Mouse (Mus musculus): ENCODE measurements around the gene Hoxc13. TPM values are rescaled to one million over a fixed set of nuclear protein-coding genes. Genes with fewer than 3 reads are reported as not detected.

Hoxc13 gene
- polyA plus RNA-seq, 1 experiment from 2014 or later, result not detected

Small RNAs within 50 kb of the gene (microRNA-seq; reads per million reads assigned to microRNA genes)
- 7.5 reads per million, percentile 43 among the genes with 10 or more reads in this experiment for gene Mir196a-2 (ENCODE audit: borderline number of aligned reads)

Other genes with a start within 250 kb of the Hoxc13 start
- gene Atp5g2, start 248.8 kb upstream of the Hoxc13 start, polyA plus RNA-seq (2014; fragmentation: Nextera tagmentation; extraction: Ambion mirVana), result 76.3 and 82.0 TPM in 2 replicates
- gene Calcoco1, start 198.9 kb upstream of the Hoxc13 start, polyA plus RNA-seq (2014; fragmentation: Nextera tagmentation; extraction: Ambion mirVana), result 33.7 and 47.8 TPM in 2 replicates
- gene Hoxc12, start 15.7 kb downstream of the Hoxc13 start, polyA plus RNA-seq (2014; fragmentation: Nextera tagmentation; extraction: Ambion mirVana), result not detected in 2 replicates
- gene Hoxc11, start 33.3 kb downstream of the Hoxc13 start, polyA plus RNA-seq (2014; fragmentation: Nextera tagmentation; extraction: Ambion mirVana), result not detected in 2 replicates
- gene Hoxc10, start 45.7 kb downstream of the Hoxc13 start, polyA plus RNA-seq (2014; fragmentation: Nextera tagmentation; extraction: Ambion mirVana), result 0.10 and 0.18 TPM in 2 replicates
- 1.7 TPM in 2 replicates for gene Hoxc5, start 46.3 kb downstream of the Hoxc13 start, polyA plus RNA-seq (2014; fragmentation: Nextera tagmentation; extraction: Ambion mirVana)
- gene Hoxc9, start 55.3 kb downstream of the Hoxc13 start, polyA plus RNA-seq (2014; fragmentation: Nextera tagmentation; extraction: Ambion mirVana), result not detected in 2 replicates
- 0.11 and 0.20 TPM in 2 replicates for gene Hoxc8, start 69.5 kb downstream of the Hoxc13 start, polyA plus RNA-seq (2014; fragmentation: Nextera tagmentation; extraction: Ambion mirVana)
- gene Hoxc6, start 77.2 kb downstream of the Hoxc13 start, polyA plus RNA-seq (2014; fragmentation: Nextera tagmentation; extraction: Ambion mirVana), result 0.49 and 0.51 TPM in 2 replicates
- 1.2 and 2.0 TPM in 2 replicates for gene Hoxc4, start 97.8 kb downstream of the Hoxc13 start, polyA plus RNA-seq (2014; fragmentation: Nextera tagmentation; extraction: Ambion mirVana)
- gene Smug1, start 246.0 kb downstream of the Hoxc13 start, polyA plus RNA-seq (2014; fragmentation: Nextera tagmentation; extraction: Ambion mirVana), result 14.7 and 17.7 TPM in 2 replicates